Mouse (Mus musculus) midbrain, embryonic 10.5 days (tissue): Measurements from ENCODE around the gene Cd3d. TPM values are rescaled to one million over a fixed set of nuclear protein-coding genes. Genes with fewer than 3 reads are reported as not detected.

Experiments used
- DNase-seq: peaks from one replicate; pipeline ENCODE4 v3.0.0-alpha.2; 2017; ENCODE audit warnings: low spot score
- H3K27ac ChIP-seq: fragments of 300-500 bp; sonication (generic); replicated peaks from 2 replicates; pipeline ENCODE4 v1.5.1; 2016; ENCODE audit warnings: mild to moderate bottlenecking
- H3K27me3 ChIP-seq: fragments of 300-500 bp; sonication (generic); 2 replicates; pipeline ENCODE4 v1.6.1; 2016; ENCODE audit warnings: low read depth, mild to moderate bottlenecking; ENCODE audit not compliant: poor library complexity, severe bottlenecking
- H3K36me3 ChIP-seq: fragments of 300-500 bp; sonication (generic); 2 replicates; pipeline ENCODE4 v1.6.1; 2016; ENCODE audit warnings: mild to moderate bottlenecking, moderate library complexity
- H3K4me1 ChIP-seq: fragments of 300-500 bp; sonication (generic); 2 replicates; pipeline ENCODE4 v1.6.1; 2016
- H3K4me3 ChIP-seq: fragments of 300-500 bp; sonication (generic); 2 replicates; pipeline ENCODE4 v1.5.1; 2016; ENCODE audit warnings: mild to moderate bottlenecking, moderate library complexity
- H3K9me3 ChIP-seq: fragments of 300-500 bp; sonication (generic); replicated peaks from 2 replicates; pipeline ENCODE4 v1.6.1; 2016; ENCODE audit warnings: mild to moderate bottlenecking
- WGBS: fragments of 180-500 bp; shearing (Covaris S2); methylation state at CpG from one replicate; pipeline ENCODE4 v1.1.7; 2016; 5-methylcytosine and 5-hydroxymethylcytosine counted together
- polyA plus RNA-seq: library from polyadenylated mRNA; unstranded; fragments of >200 nt; fragmentation: Nextera tagmentation; extraction: Ambion mirVana; gene quantifications from 2 replicates; pipeline ENCODE4 v1.2.1, GENCODE M21; 2016

The Cd3d gene
- polyA plus RNA-seq, 1 experiment from 2014 or later, result not detected

DNA sequence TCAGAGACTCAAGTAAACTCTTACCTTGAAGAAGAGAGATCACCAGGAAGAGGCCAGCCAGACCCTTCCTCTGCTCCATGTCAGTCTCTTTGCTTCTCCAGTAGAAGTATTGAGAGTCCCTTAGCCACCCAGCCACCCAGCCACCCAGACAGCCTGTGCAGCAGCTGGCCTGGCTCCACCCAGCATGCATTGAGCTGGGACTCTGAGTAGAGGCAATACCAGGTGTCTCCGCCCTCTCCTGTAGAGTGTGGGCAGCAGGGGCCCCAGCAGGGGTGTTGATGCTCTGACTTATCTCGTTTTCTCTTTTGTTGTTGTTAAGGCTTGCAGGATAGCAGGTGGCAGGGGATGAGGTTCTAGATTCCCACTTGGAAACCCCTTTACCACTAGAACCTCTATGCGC is 1.3 kb upstream of the Cd3d start, which contains the start of gene Cd3g:
Cd3g (minus strand) TSS at position 190 of the 400 bp plus-strand sequence.
- Histone ChIP-seq H3K4me3 (no peak within 1 kb of the TSS), H3K4me1 (no peaks in the 10 kb centered on the region), H3K36me3 (no peaks in the 10 kb centered on the region), H3K27me3 (0 out of 2 replicates have a peak, but pooled peaks cover 5% of the 10 kb centered on the region), H3K9me3 (no peaks in the 10 kb centered on the region), H3K27ac (no peak within 1 kb of the TSS)
- WGBS, result 66% methylated on average over 3 of the region's 3 CpGs
- no peak for DNase-seq

DNA sequence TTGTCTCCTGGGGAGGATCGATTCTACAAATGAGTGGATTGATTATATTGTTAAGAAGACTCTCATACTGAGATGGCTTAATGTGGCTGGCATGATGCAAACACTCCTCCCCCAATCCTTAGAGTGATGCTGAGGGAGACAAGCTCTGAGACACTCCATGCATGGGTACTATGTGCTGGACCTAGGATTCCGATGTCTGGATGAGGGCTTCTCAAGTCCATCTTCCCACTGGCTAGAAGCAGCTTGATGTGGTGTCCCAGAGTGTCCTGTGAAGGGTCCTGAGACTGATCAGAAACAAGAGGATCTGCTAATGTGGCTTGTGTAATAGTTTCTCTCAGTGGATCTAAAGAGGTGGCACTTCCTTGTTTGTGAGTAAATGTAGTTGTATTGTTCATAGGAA is 482 bp upstream of the Cd3d start:
- DNase-seq, result no peak
- Histone ChIP-seq H3K27ac (no peak overlapping the region), H3K4me1 (peaks cover 2% of the 10 kb centered on the region), H3K36me3 (no peaks in the 10 kb centered on the region), H3K27me3 (0 out of 2 replicates have a peak, but pooled peaks cover 5% of the 10 kb centered on the region), H3K4me3 (no peak overlapping the region), H3K9me3 (no peaks in the 10 kb centered on the region)
- WGBS, result 90% methylated on average over 2 of the region's 2 CpGs

DNA sequence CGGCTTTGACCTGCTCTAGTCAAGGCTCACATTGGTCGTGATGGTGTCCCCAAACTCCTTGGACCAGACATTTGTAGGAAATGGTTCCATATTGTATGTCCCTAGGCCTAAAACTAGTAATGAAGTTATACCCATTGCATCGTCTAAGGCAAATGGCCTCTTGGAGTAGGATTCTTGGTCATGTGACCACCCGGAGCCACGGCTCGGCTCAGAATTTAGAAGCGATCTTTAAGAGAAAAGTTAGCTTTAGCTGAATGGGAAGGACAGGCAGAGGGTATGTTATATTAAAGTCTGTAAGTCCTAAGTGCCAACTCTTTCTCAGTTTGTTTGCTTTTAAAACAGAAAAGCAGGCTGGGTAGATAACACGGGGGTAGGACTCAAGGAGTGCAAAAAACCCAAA is 495 bp downstream of the Cd3d start:
- DNase-seq, result no peak
- WGBS, result 89% methylated on average over 8 of the region's 8 CpGs
- H3K4me3 ChIP-seq, result no peak overlapping the region
- no peaks in the 10 kb centered on the region for H3K9me3 ChIP-seq
- H3K27ac ChIP-seq, result no peak overlapping the region
- H3K27me3 ChIP-seq, result 0 out of 2 replicates have a peak, but pooled peaks cover 5% of the 10 kb centered on the region
- no peaks in the 10 kb centered on the region for H3K36me3 ChIP-seq
- peaks cover 8% of the 10 kb centered on the region for H3K4me1 ChIP-seq

DNA sequence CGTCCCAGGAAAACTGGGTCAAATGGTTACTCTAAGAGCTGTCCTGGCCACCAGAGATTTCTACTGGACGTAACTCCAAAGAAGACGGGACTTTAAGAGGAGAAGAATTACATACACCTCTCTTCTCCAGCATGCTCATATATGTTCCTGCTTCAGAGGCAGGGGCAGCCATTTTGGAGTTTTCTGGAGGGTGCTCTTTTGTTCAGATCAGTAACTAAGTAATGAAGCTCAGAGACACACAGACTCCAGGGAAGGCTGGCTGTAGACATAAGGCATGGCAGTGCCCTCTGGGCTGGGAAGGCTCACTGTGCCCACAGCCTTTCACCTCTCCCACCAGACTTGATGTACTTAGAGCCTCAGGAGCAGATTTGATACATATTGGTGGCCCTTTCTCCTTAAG is 945 bp downstream of the Cd3d start:
- 79% methylated on average over 3 of the region's 3 CpGs for WGBS
- Histone ChIP-seq H3K36me3 (no peaks in the 10 kb centered on the region), H3K27ac (no peak overlapping the region), H3K9me3 (no peaks in the 10 kb centered on the region), H3K4me3 (no peak overlapping the region), H3K4me1 (peaks cover 8% of the 10 kb centered on the region), H3K27me3 (0 out of 2 replicates have a peak, but pooled peaks cover 5% of the 10 kb centered on the region)
- DNase-seq, result no peak

DNA sequence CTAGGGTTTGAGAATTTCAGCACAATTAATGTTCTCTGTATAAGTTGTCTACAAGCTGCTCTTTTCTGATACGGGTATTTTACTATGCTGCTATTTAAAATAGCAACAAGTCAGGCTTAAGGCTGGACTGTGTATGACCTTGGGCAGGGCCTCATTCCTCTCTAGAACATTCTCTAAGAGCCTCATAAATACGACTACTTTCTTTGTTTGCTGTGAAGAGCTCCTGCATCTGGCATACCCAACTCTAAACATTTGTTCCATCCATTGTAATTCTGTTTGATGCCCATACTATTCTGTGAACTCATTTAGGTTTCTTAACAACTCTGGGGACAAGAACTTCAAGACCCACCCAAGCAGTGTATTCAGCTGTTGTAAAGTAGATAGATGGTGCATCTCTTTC is 1.4 kb downstream of the Cd3d start:
- H3K27me3 ChIP-seq, result 0 out of 2 replicates have a peak, but pooled peaks cover 5% of the 10 kb centered on the region
- no peak overlapping the region for H3K27ac ChIP-seq
- no peaks in the 10 kb centered on the region for H3K36me3 ChIP-seq
- 85% methylated on average over 2 of the region's 2 CpGs for WGBS
- no peak for DNase-seq
- no peak overlapping the region for H3K4me3 ChIP-seq
- no peaks in the 10 kb centered on the region for H3K9me3 ChIP-seq
- peaks cover 8% of the 10 kb centered on the region for H3K4me1 ChIP-seq

DNA sequence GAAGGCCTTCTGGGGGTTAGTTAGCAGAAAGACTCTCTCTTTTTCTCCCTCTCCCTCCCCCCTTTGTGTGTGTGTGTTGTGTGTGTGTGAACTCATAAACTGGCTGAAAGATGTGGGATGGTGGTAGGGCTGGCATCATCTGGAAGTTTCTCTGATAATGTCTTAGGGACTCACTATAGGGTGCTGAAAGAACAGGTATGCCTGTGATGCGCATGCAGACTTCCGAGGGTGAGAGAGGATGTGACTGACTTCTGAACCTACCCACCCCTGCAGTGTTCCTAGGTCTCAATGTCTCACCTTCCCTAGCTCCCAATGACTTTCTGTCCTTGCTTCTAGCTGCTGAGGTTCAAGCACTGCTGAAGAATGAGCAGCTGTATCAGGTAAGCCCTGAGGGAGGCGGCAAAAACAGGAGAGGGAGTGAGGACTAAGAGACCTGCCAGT is 4.2 kb downstream of the Cd3d start:
- H3K4me1 ChIP-seq, result peaks cover 8% of the 10 kb centered on the region
- 0 out of 2 replicates have a peak, but pooled peaks cover 5% of the 10 kb centered on the region for H3K27me3 ChIP-seq
- WGBS, result 83% methylated on average over 3 of the region's 3 CpGs
- H3K27ac ChIP-seq, result no peak overlapping the region
- no peaks in the 10 kb centered on the region for H3K36me3 ChIP-seq
- H3K4me3 ChIP-seq, result no peak overlapping the region
- DNase-seq, result no peak
- no peaks in the 10 kb centered on the region for H3K9me3 ChIP-seq

DNA sequence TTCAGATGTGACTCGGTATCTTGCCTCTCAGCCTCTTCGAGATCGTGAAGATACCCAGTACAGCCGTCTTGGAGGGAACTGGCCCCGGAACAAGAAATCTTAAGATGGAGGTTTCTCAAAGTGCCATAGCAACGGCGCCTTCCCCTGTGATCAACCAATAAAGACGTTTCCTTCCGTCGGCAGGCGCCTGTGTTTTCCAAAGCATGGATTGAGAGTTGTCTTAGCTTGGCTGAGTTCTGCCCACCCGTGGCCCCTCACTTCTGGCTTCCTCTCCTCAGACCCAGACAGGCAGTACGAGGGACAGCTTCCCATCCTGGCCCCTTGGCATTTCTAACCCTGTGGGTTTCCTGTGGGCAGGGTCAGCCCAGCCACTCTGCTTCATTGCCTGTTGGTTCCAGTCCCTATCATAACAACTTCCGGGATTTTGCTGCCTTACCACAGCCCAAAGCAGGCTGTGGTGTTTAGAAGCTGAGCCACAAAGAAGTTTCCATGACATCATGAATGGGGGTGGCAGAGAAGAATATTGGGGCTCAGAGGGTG is 4.7 kb downstream of the Cd3d start:
- Histone ChIP-seq H3K27me3 (0 out of 2 replicates have a peak, but pooled peaks cover 5% of the 10 kb centered on the region), H3K4me3 (no peak overlapping the region), H3K9me3 (no peaks in the 10 kb centered on the region), H3K27ac (no peak overlapping the region), H3K36me3 (no peaks in the 10 kb centered on the region), H3K4me1 (peaks cover 8% of the 10 kb centered on the region)
- no peak for DNase-seq
- 65% methylated on average over 14 of the region's 14 CpGs for WGBS

DNA sequence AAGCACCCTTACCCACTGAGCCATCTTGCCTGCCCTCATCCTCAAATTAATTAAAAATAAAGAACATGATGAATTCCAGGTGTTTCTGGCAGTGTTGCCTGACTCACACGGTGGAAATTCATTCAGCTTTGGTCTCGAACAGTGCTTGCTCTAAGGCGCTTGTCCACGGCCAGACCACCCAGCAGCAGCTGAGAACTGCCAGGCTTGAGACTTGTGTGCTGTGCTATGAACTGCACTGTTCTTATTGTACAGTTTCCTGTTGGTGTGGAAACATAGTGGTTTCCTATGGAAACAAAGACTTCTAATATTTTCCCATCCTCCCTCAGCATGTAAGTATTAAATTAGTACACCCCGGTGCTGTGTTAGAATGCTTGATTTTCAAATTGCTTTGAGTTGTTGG is 5.4 kb downstream of the Cd3d start:
- Histone ChIP-seq H3K27me3 (0 out of 2 replicates have a peak, but pooled peaks cover 5% of the 10 kb centered on the region), H3K36me3 (no peaks in the 10 kb centered on the region), H3K4me1 (peaks cover 8% of the 10 kb centered on the region), H3K27ac (no peak overlapping the region), H3K9me3 (no peaks in the 10 kb centered on the region), H3K4me3 (no peak overlapping the region)
- 85% methylated on average over 5 of the region's 5 CpGs for whole genome bisulfite sequencing
- no peak for DNase-seq

DNA sequence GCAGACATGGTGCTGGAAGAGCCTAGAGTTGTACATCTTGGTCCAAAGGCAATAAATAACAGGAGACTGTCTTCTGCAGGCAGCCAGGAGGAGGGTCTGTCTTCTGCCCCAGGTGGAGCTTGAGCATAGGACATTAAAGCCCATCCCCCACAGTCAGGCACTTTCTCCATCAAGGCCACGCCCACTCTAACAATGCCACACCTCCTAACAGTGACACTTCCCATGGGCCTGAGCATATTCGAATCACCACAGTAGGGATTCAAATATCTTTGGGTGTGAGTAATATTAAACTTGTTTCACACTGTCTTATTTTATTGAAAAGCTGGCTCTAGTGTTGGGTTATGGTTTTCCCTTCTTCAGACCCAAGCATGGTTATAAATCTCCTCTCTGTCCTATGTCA is 10.2 kb downstream of the Cd3d start:
- no peaks in the 10 kb centered on the region for H3K4me1 ChIP-seq
- H3K4me3 ChIP-seq, result no peak overlapping the region
- H3K27ac ChIP-seq, result no peak overlapping the region
- no peaks in the 10 kb centered on the region for H3K27me3 ChIP-seq
- DNase-seq, result no peak
- no peaks in the 10 kb centered on the region for H3K36me3 ChIP-seq
- 73% methylated on average over 2 of the region's 2 CpGs for WGBS
- H3K9me3 ChIP-seq, result no peaks in the 10 kb centered on the region; the same call in 1 of the 2 replicates

DNA sequence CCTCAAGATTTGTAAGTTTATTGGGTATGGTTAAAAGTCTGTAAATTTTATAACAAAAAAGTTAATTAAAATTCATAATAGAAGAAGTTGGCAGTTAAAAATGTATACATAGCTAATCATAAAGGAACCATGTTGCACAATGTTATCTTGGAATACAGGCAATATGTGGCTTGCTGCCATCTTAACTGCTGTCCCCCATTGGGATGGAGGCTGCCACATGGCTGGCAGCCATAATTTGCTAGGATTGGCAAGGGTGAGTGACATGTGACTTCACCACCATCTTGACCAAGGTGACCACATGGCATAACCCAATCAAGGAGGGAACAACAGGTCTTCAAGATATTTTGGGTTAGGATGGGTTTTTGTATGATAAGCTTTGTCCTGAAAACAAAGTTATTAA is 10.7 kb downstream of the Cd3d start:
- DNase-seq, result no peak
- Histone ChIP-seq H3K4me1 (no peaks in the 10 kb centered on the region), H3K4me3 (no peak overlapping the region), H3K9me3 (no peaks in the 10 kb centered on the region; the same call in 1 of the 2 replicates), H3K36me3 (no peaks in the 10 kb centered on the region), H3K27ac (no peak overlapping the region), H3K27me3 (no peaks in the 10 kb centered on the region)

DNA sequence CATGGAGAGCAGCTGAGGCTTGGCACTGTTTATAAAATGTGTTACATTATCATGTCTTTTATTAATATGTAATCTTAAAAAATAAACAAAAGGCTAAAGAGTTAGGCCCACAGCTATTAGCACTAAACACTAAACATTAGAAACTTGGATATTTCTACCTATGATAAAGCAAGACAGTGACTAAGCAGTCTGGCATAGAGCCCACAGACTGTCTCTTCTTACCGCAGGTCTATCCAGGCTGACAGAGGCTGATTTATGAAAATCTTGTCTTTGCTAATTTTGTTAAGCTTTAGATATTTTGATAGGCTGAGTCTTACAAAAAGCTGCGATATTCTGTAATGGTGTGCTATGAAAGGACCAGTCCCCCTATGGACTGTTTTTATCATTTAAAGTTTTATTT is 11.7 kb downstream of the Cd3d start:
- Histone ChIP-seq H3K27me3 (no peaks in the 10 kb centered on the region), H3K4me3 (no peak overlapping the region), H3K4me1 (no peaks in the 10 kb centered on the region), H3K27ac (no peak overlapping the region), H3K9me3 (no peaks in the 10 kb centered on the region; the same call in 1 of the 2 replicates), H3K36me3 (no peaks in the 10 kb centered on the region)
- no peak for DNase-seq
- WGBS, result 93% methylated on average over 2 of the region's 2 CpGs

DNA sequence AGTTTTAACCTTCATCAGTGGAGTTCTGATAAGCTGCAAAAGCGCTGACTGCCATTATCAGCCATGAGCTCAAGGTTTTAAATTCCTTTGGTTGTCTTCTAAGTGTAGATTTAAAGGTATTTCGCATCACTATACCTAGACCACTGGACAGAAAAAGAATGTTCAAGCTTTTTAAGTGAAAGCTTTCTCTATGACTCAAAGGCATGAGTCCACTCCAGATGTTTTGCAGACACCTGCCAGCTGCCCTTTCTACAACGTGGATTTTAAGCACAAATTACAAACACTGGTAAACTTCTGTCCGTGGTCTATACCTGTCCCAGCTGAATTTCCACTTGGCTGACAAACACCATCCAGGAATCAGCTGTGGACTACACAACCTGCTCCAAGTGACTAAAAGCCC is 13.4 kb downstream of the Cd3d start:
- Histone ChIP-seq H3K36me3 (no peaks in the 10 kb centered on the region), H3K27me3 (no peaks in the 10 kb centered on the region), H3K27ac (no peak overlapping the region), H3K4me1 (no peaks in the 10 kb centered on the region), H3K4me3 (no peak overlapping the region), H3K9me3 (no peaks in the 10 kb centered on the region; the same call in 1 of the 2 replicates)
- 80% methylated on average over 4 of the region's 4 CpGs for WGBS
- DNase-seq, result no peak

DNA sequence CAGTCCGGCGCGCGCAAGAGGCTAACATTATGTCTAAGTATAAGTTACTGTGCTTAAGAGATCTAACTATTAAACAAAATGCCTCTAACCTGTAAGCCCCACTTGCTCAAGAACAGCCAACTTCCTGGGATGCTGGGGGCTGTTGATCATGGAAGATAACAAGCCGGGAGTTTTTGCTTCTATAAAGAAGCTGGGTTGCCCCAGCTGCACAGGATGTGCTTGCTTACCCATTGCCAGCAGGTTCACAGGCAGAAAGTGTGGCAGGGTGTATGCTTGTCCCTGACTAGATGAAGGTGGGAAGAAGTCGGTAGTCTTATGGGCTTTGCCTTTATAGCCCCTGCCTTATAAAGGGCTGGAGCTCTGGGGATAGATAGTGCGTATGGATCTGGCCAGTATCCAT is 15.0 kb downstream of the Cd3d start:
- no peak overlapping the region for H3K4me3 ChIP-seq
- 94% methylated on average over 7 of the region's 7 CpGs for WGBS
- H3K36me3 ChIP-seq, result no peaks in the 10 kb centered on the region
- no peaks in the 10 kb centered on the region for H3K27me3 ChIP-seq
- no peaks in the 10 kb centered on the region; the same call in 1 of the 2 replicates for H3K9me3 ChIP-seq
- no peak overlapping the region for H3K27ac ChIP-seq
- no peak for DNase-seq
- H3K4me1 ChIP-seq, result peaks cover 3% of the 10 kb centered on the region; the same call in 1 of the 2 replicates
